Mouse (Mus musculus): ENCODE data around the gene Arhgap17. TPM values are rescaled to one million over a fixed set of nuclear protein-coding genes. Genes with fewer than 3 reads are reported as not detected.

The Arhgap17 gene
- total RNA-seq, 2 experiments from 2014 or later = 20.3 to 22.1 TPM

DNA sequence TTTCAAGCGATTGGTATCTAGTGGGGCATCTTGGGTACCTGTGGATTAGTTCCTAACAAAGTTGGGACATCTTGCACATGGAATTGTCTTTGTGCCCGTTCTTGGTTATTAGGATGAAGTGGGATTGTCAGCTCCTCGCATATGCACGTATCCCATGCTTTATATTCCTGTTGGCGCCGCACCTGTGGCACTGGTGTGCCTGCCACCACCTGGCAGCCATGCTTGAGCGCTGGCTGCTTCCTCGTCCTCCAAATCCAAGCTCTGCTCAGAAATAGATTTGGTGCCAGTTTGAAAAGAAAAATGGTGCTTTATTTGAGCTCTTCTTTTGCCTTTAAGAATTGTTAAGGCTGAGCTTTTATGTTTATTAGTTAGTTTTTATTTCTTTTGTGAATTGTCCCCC, 28.2 kb upstream of the Arhgap17 start:
- no peak overlapping the region for H3K27ac ChIP-seq
- no peak for DNase-seq (ENCODE audit: extremely low spot score in 1 of 2, low spot score in 2 of 2)
- intact Hi-C loops (cut with DNase I) = loop anchor here (5.0 kb wide), 1 partner anchor 191 kb away; no protein-coding TSS in a partner anchor

GRCm38 (mm10) chr7:123397369-123397768, 27.7 kb upstream of the Arhgap17 start:
- TF ChIP-seq CTCF (IDR thresholded peaks at IDR 0.05) = no peak
- Histone ChIP-seq H3K27ac (no peak overlapping the region), H3K4me3 (no peak overlapping the region)
- intact Hi-C loops (cut with DNase I) = loop anchor here (5.0 kb wide), 1 partner anchor 190 kb away; no protein-coding TSS in a partner anchor
- no peak for DNase-seq (ENCODE audit: extremely low spot score in 1 of 2, low spot score in 2 of 2)

More for the DNA sequence above, 28.2 kb upstream of the Arhgap17 start:
- H3K4me3 ChIP-seq = no peak overlapping the region
- no peak for TF ChIP-seq CTCF (IDR thresholded peaks at IDR 0.05)

- DNase-seq (ENCODE audit: extremely low spot score in 1 of 2, low spot score in 2 of 2) = no peak
- intact Hi-C loops (cut with DNase I) = loop anchor here (5.0 kb wide), 1 partner anchor 190 kb away; no protein-coding TSS in a partner anchor
Observed at GRCm38 (mm10) chr7:123396900-123397299, 27.2 kb upstream of the Arhgap17 start.

DNA sequence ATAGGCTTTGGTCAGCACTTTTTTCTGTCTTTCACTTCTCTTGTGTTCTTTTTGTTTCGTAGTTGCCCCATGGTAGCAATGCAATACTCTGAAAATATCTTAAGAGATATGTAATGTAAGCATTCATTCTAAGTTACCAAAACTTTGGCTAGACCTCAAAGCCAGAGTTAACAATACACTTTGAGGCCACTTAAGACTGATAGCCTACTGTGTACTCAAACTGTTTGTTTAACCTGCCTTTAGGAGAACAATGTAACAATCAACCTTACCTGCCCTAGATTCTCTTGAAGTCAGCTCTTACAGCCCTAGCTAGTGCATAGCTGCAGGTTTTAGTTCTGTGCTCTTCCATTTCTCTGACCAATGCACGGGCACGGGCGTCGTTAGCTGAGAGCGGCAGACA, 24.6 kb upstream of the Arhgap17 start:
- intact Hi-C loops (cut with DNase I) = no loop called here
- TF ChIP-seq CTCF (IDR thresholded peaks at IDR 0.05) = no peak
- Histone ChIP-seq H3K4me3 (no peak overlapping the region), H3K27ac (no peak overlapping the region)
- DNase-seq (ENCODE audit: extremely low spot score in 1 of 2, low spot score in 2 of 2) = no peak

More at GRCm38 (mm10) chr7:123396900-123397299, 27.2 kb upstream of the Arhgap17 start:
- H3K27ac ChIP-seq = no peak overlapping the region
- TF ChIP-seq CTCF (IDR thresholded peaks at IDR 0.05) = no peak
- no peak overlapping the region for H3K4me3 ChIP-seq

DNA sequence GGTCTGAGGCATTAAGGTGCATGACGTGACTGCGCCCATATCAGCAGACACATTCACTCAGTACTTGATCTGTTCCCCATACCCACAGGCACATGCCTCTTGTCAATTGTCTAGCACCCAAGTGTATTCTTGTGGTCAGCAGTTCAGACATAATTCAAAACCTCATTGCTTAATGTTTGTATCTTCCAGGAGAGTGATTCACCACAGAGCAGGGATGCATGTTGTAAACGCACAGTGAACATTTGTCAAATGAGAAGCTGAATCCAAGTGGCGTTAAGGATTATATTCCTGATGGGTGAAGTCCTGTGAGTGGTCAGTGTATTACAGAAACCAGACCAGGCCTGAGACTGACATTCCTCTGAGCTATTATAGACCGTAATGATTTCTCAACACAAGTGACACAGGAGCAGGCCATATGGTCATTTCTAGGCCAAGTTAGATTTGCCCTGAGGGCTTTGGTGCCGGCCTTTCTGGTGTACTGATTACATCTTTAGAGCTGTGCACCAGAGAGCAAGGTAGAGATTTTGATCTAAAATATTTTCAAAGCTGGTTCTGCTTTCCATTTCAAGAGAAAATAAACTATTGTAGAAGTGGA, 20.1 kb upstream of the Arhgap17 start:
- TF ChIP-seq CTCF (IDR thresholded peaks at IDR 0.05) = no peak
- no peak for DNase-seq (ENCODE audit: extremely low spot score in 1 of 2, low spot score in 2 of 2)
- intact Hi-C loops (cut with DNase I) = no loop called here
- H3K4me3 ChIP-seq = no peak overlapping the region
- no peak overlapping the region for H3K27ac ChIP-seq

- no peak overlapping the region for H3K27ac ChIP-seq
- no peak overlapping the region for H3K4me3 ChIP-seq
- no peak for DNase-seq (ENCODE audit: extremely low spot score in 1 of 2, low spot score in 2 of 2)
- TF ChIP-seq CTCF (IDR thresholded peaks at IDR 0.05) = no peak
- intact Hi-C loops (cut with DNase I) = no loop called here
Observed at GRCm38 (mm10) chr7:123385693-123386407, 16.1 kb upstream of the Arhgap17 start.

- peak; percentile 89 to 95 for DNase-seq (ENCODE audit: extremely low spot score in 1 of 2, low spot score in 2 of 2)
- peak overlapping the region; percentile 90 for H3K27ac ChIP-seq
- intact Hi-C loops (cut with DNase I) = loop anchor here (10.0 kb wide), 1 partner anchor 173 kb away; no protein-coding TSS in a partner anchor
- TF ChIP-seq CTCF (IDR thresholded peaks at IDR 0.05) = no peak; the same call in 1 of the 2 replicates
- H3K4me3 ChIP-seq = peak overlapping the region; percentile 93
Observed at GRCm38 (mm10) chr7:123377443-123378400, 8.0 kb upstream of the Arhgap17 start.

DNA sequence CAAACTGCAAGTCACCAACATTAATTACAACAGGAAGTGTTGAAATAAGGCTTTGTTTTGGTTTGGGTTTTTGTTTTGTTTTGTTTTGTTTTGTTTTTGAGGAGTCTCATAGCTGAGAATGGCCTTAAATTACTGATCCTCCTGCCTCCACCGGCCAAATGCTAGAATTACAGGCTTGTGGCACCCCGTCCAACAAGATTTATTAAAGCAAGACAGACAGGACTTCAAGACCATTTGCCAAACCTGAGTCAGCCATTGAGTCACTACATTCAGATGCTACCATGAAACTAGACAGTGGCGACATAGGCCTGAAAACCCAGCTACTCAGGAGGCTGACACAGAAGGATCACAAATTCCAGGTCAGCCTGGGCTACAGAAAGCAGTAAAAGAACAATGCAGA, 1.8 kb upstream of the Arhgap17 start:
- no peak for DNase-seq (ENCODE audit: extremely low spot score in 1 of 2, low spot score in 2 of 2)
- TF ChIP-seq CTCF (IDR thresholded peaks at IDR 0.05) = peak; percentile 46

DNA sequence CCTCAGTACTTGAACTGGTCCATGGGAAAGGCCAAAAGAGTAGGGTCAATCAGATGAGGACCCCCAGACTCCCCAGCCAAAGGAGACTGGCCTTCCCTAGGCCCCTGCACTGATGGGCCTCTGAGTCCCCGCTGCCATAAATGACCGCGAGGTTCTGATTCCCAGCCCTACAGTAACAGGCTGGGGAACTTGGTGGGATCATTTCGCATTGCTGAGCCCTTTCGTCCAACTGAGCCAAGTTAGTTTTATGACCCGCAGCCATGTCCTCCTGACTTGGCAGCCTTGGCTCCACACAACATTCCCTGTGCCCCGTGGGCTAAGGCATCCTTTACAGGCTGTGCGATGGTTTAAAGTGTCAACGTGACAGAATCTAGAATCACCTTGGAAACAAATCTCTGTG, 985 bp upstream of the Arhgap17 start:
- no peak for TF ChIP-seq CTCF (IDR thresholded peaks at IDR 0.05)
- Histone ChIP-seq H3K4me3 (peak overlapping the region; percentile 84), H3K27ac (no peak overlapping the region)
- no peak for DNase-seq (ENCODE audit: extremely low spot score in 1 of 2, low spot score in 2 of 2)
- intact Hi-C loops (cut with DNase I) = loop anchor here (10.0 kb wide), 1 partner anchor 166 kb away; no protein-coding TSS in a partner anchor

More for the DNA sequence above, 1.8 kb upstream of the Arhgap17 start:
- Histone ChIP-seq H3K27ac (no peak overlapping the region), H3K4me3 (no peak overlapping the region)
- intact Hi-C loops (cut with DNase I) = loop anchor here (10.0 kb wide), 1 partner anchor 167 kb away; no protein-coding TSS in a partner anchor

- intact Hi-C loops (cut with DNase I) = no loop called here
- DNase-seq (ENCODE audit: extremely low spot score in 1 of 2, low spot score in 2 of 2) = peak in 1 of 2 experiments; percentile 56
- no peak for TF ChIP-seq CTCF (IDR thresholded peaks at IDR 0.05)
- Histone ChIP-seq H3K27ac (peak overlapping the region; percentile 78), H3K4me3 (peak overlapping the region; percentile 84)
Observed at GRCm38 (mm10) chr7:123368778-123369746, 653 bp downstream of the Arhgap17 start.

All from left cerebral cortex, adult 2 months (tissue).